Mouse (Mus musculus): ENCODE results near the gene Rnf181. TPM values are rescaled to one million over a fixed set of nuclear protein-coding genes. Genes with fewer than 3 reads are reported as not detected.

Rnf181 gene
- total RNA-seq, 2 experiments from 2014 or later = 176 to 188 TPM

DNA sequence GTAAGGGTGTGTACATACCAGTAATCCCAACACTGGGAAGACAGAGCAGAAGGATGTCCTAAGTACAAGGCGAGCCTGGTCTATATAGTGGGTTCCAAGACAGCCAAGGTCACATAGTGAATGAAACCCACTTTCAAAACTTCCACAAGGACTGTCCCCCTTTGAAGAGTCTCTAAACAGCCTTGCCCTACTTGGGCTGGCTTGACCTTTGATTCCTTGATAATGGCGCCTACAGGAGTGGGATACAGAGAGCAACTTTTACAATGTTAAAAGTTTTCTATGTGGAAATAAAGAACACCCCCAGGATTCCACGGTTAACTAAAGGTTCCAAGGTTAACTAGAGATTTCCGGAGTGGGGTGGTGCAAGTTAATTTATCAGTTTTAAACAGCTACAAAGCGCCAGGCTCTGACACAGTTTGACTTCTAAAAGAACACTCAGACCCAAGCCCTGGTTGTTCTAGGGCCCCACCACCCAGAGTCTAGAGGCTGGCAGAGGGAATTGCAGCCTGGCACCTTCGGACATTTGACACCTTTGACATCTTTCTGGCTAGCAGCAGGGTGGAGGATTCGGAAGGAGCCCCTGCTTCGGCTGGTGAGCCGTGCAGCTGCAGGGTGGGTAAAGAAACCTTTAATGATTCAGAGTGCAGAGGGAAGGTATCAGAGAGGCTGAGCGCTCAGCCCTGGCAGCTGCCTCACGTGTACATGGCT is 6.7 kb downstream of the Rnf181 start:
- peak; percentile 30 for DNase-seq

DNA sequence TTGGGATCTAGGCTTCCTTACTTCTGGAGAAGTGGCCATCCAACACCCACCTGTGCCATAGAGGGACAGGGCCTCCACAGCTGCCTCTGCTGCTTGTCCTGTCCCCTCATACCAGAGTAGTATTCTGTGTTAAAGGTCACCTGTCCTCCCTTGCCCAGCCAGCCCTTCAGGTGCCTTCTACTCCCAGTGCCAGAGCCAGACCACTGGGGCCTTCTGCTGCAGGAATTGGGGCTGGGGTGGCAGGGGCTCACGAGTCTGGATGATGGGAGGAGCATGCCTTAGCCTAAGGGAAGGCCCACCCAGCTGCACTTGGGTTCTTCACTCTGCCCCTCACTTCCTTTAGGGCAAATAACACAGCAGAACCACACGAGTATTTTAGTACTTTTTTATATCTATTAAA is 7.4 kb downstream of the Rnf181 start:
- no peak for DNase-seq

DNA sequence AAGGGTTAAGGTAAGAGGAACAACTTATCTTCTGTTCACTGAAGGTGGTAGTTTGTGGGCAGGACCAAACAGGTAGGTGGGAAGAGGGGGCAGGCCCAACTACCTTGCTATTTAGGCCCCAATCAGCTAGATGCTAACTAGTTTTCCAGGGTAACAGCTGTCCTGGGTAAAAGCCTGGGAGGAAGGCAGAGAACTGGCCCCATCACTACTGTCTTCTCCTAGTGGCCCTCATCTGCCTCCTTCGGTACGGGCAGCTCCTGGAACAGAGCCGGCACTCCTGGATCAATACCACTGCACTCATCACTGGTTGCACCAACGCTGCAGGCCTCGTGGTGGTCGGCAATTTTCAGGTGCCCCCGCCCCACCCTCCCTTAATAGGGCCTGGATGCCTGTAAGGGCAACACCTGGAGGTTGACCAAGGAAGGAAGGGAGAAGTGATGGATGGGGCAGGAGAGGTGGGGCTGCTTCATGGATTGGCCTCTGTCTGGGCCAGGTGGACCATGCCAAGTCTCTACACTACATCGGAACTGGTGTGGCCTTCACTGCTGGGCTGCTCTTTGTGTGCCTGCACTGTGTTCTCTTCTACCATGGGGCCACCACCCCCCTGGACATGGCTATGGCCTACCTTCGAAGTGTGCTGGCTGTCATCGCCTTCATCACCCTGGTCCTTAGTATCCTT is 8.5 kb downstream of the Rnf181 start:
- no peak for DNase-seq

DNA sequence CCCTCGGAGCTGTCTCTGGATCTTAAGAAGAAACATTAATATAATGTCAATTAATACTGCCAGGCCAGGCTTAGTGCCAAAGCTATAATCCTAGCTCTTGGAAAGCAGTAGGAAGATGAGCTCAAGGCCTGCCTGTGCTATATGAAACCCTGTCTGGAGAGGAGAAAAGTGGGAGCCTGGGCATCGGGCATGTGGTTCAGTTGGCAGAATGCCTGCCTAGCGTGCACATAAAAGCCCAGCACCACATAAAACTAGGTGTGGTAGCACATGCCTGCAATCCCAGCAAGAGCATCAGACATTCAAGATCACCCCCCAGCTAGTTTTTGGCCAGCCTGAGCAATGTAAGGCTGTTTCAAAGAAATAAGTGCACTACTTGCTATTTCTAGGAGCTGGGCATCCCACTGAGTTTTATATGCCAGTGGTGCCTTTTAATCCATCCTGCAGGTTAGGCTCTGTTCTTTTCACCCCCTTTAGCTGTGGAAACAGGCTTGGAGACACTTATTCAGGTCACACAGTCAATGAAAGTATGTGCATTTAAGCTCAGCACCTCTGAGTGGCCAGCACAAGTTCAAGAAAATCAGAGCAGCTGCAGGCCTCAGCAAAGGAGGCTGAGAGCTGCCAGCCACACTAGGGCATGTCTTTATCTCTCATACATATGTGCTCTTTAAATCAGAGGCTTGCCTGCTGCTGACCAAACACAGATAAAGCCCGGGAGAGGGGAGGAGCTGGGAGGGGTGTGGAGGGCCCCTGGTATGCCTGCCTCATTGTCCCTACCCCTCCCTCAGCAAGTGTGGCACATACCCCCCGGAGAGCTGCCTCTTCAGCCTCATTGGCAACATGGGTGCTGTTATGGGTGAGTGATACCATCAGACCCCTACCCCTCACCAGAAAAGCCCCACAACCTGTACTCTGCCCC is 9.3 kb downstream of the Rnf181 start:
- DNase-seq = no peak

DNA sequence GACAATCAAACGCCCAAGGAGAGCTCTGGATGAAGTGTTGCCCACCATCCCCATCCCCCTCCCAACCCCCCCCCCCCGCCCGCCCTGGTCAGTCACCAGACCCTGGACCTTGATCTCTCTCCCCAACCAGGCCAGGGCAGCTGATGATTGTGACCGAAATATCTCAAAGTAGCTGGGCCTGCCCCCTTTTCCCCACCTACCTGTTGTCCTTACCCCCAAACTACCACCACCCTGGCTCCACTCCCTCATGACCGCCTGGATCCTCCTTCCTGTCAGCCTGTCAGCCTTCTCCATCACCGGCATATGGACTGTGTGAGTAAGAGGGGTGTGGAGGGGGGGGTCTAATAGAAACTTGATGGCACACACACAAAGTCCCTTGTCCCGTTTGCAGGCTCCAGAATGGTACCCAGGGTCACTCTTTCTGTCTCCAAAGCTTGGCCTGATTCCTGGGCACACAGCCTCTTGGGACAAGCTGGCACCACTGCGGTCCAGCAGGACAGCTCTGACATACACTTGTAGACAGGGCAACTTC is 10.7 kb downstream of the Rnf181 start:
- peak; percentile 71 for DNase-seq

DNA sequence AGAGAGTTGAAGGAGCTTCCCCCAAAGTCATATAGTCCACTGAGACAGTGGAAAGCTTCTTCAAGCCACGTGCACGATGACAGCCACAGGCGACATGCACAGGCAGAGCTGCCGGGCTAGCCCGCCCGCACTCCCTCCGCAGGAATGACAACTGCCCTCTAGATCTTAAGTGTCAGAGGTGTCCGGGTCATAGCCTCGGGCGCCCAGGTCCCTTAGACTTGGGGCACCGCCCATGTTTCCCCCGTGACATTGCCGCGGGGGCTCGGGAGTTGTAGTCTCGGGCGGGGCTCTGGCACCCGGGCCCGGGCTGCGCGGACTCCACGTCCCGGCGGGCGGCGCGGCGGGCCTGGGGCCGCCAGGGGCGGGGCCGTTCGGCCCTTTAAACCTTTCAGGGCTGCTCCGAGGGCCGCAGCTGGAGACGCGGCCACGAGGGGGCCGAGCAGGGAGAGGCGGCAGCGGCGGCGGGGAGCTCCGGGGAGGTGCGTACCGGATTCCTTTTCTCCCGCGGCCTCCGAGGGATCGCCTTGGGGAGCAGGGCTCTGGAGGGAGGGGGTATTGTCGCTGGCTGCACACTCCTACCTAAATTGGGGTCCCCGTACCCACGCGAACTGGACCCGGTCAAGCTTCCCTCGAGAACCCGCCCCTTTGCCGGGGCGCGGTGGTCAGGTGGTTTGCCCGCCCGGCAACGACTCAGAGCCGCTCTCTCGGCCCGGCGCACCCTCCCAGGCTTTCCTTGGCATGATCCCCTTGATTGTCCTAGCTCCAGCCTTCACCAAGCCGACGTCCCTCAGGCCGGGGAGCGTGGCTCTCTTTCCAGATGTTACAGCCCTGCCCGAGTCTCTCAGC is 11.5 kb downstream of the Rnf181 start, which contains the start of gene Tmem150a:
Gene Tmem150a, plus strand, starts transcription at position 382 of the 846 bp plus-strand sequence.
- DNase-seq = peak; percentile 92

DNA sequence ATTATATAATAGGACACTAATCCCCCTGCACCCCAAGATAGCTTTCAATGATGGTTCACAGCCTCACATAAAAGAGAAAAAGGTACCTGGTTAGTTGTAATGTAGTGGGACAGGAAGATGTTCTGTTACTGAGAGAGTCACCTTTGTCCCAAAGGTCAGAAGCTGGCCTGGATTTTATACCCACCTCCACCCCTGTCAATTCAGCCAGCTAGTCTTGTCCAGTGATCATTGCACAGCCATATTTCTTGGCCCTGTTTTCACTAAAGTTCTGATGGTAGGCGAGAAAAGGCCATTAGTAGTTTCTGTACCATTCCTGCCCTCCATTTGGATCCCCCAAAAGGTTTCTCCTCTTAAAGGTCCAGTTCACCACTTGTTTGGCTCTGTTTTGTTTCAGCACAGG is 12.7 kb downstream of the Rnf181 start:
- DNase-seq = no peak

DNA sequence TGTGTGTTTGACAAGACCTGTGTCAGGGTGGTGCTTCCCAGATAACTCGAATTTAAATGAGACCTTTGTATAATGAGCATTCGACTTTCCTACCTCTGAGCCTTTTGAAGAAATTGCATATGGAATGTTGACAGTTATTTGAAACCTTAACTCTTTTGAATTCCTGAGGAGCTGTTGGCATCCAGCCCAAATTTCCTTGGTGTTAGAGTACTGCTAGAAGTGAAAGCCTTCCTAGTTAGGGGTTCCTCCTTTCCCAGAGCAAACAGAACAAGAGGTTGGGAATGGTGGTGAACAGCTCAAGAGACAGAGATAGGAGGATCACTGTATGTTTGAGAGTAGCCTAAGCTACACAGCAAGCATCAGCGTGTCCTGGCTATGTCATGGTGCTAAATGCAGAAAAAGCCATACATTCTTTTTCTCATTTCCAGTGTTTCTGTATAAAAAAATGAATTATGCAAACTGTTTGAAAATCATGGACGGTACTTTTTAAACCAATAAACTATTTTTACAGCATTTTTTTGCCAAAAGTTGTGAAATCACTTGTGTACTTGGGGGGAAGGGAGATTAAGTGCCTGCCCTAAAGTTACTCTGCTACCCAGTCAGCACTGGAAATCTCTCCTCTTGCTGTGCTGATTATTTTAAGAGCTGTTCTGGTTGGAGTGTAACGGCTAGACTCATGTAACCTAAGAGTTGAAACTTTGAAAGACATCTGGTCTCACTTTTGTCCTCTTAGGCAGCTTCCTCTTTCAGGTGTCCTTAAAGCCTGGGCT is 13.9 kb downstream of the Rnf181 start:
- DNase-seq = no peak

DNA sequence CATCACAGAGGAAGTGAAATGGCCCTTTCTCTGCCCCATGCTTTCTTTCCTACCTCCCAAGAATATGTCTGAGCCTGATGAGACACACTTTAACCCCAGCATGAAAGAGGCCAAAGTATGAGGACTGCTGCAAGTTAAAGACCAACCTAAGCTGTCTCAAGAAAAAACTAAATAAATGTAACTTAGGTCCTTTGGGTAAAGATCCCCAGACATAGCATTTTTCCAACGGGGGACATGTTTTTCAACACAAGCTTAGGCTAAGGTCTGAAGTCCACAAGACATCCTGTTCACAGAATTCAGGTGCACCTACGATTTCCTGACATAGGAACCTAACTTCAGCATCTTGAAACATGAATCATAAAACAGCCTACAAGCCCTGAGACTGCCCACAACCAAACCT is 16.5 kb downstream of the Rnf181 start:
- no peak for DNase-seq

DNA sequence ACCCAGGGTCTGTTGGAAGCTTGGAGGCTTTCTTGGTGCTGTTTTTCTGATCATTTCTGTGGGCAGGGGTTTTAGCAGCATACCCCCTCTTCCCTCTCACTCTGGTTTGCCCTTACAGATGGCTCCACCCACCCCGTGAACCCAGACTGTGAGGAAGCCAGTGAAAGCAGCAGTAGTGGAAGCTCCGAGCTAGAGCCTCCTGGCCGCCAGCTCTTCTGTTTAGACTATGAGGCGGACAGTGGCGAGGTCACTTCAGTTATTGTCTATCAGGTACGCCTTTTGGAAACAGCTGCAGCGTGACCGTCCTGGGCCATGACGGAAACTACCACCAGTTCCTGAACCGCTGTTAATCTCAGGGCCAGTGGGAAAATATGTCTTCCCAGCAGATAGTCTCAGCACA is 18.3 kb downstream of the Rnf181 start:
- no peak for DNase-seq

DNA sequence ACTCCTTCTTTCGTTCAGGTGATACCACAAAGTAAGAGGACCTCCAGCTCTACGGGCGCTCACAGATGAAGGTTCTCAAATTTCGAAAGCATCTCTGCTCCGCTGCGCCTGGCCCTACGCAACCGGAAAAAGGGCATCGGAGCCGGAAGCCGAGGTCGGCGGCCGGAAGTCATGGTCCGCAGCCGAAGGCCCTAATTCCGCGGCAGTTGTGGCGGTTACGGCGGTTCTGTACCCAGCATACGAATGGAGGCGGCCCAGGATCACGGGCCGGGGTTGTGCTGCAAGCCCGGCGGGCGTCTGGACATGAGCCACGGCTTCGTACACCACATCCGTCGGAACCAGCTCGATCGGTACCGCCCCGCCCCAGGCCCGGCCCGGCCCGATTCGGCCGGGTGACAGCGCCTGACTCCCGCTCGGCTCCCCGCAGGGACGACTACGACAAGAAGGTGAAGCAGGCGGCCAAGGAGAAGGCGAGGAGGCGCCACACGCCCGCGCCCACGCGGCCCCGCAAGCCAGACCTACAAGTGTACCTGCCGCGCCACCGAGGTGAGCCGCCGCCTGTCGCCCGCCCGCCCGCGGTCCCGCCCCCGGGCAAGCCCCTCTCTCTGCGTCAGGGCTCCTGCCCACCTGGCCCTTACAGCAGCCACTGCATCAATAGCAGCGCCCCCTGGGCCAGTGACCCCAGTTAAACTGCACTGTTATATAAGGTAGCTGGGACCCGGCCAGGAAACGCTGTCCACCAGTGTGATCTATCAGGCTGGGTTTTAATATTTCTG is 19.4 kb downstream of the Rnf181 start, which contains the start of gene 0610030E20Rik:
Gene 0610030E20Rik, plus strand, starts transcription at position 152 of the 776 bp plus-strand sequence.
- DNase-seq = peak; percentile 87

DNA sequence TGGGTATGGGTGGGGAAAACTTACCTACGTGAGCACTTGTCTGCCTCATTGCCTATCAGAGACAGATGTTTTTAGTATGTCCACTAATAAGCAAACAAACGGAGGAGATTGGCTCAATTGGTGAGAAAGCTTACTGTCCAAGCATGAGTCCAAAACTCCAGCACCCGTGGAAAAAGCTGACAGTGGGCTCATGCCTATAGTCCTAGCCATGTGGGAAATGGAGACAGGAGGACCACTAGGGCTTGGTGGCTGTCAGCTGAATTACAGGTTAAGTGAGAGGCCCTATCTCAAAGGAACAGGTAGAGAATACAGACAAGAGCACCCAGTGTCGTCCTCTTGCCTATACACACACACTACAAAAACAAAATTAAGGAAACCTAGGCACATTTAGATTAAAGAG is 20.5 kb downstream of the Rnf181 start:
- DNase-seq = no peak

DNA sequence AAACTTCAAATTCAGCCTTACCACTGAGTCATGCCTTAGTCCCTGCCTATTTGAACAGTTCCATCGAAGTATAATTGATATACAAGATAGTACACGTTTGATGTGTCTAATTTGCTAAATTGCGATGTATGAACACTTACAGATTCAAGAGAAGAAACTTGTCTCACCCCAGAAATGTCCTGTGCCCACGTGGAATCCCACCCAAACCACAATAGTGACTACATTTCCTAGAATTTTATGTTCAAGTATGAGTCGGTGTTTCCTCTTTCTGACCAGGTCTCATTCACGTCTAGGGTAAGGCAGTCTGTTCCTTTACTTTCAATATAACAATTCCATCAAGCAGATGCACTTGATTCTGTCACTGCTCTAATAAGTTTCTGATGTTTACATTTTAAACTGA is 21.1 kb downstream of the Rnf181 start:
- no peak for DNase-seq

DNA sequence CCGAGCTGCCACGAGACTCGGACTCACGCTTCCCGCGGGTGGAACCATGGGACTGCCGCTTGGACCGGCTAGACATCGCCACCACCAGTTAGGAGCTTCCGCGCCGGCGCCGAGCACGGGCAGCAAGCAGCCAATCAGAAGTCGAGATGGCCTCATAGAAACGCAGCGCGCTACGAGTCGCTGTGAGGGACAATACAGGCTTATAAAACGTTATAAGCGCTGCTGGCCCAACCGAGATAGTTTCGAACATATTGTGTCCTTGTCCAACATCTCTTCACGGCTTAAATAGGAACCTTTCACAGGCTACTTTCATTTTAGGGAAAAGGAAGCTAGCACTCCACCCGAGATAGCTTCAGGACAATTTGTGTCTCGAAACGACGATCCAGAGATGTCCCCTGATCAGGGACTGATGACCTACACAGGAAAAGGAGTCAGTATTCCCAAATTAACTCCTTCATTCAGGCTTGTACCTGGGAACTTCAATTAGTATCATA is 21.6 kb downstream of the Rnf181 start, which contains the start of gene Usp39:
Gene Usp39, minus strand, starts transcription at position 111 of the 494 bp plus-strand sequence.
- peak; percentile 95 for DNase-seq

DNA sequence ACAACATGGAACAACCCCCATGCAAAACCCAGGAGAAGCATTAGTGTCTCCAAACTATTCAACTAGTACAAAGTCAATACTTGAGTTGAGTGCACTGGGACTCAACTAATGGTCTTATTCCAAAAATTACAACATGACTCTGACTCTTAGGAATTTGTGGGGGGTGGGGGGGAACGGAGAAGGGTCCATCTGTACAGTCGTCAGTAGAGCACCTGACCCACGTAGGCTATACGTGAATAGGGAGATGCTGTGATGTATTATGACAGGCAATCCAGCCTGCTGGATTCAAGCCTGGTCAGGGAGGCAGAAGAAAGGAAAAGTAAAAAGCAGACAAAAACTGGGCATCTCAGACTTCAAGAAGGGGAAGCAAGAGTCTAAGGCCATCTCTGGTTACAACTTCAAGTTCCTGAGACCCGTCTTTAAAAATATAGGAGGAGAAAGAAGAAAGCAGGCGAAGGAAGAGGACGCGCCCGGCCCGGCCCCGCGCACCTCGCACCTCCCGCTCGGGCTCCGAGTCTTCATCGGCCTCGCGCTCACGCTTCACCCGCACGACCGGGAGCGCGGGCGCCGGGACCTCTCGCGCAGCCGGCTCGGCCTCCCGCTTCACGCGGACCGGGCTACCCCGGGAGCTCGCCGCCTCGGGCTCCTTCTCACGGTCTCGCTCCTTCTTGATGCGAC is 22.2 kb downstream of the Rnf181 start:
- no peak for DNase-seq

DNA sequence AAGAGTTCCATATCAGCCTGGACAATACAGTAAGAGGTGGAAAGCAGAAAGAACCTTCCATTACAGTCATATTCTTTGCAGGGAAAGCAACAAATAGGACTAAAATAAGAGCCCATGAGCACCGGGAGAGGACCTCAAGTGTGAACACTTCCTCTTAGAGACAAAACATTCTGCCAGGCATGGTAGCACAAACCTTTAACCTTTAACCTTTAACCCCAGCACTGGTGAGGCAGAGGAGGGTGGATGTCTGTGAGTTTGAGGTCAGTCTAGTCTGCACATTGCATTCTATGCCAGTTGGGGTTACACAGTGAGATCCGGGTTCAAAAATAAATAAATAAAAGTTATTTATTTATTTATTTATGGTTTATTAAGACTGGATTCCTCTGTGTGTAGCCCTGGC is 26.3 kb downstream of the Rnf181 start:
- DNase-seq = no peak

DNA sequence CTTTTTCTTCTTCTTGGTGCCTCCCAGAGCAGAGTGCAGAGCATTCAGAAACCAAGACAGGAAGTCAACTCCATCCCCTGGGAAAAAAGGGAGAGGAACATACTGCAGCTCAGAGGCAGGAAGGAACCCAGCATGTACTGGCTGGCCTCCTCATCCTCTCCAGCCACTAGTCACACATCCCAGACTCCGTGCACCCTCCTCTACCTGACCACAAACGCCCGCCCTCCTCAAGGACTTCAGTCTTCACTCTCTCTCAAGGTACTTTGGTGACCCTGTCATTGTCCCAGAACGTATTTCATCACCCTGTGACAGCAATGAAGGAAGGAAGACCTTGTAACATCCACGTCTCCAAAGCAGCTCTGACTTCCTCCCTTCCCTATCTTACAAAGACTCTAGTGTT is 33.6 kb downstream of the Rnf181 start:
- no peak for DNase-seq

DNA sequence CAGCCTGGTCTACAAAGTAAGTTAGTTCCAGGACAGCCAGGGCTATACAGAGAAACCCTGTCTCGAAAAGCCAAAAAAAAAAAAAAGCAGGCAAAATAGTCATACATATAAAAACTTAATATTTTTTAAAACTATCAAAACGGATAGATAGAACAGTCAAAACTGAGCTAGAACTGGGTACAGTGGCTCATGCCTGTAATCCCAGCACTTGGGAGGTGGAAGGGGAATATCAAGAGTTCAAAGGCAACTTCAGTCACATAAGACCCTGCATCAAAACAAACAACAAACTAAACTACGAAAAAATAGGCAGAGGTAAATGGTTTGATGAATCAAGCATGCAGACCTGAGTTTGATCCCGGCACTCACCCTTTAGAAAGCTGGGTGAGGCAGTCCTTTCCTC is 36.6 kb downstream of the Rnf181 start:
- no peak for DNase-seq

DNA sequence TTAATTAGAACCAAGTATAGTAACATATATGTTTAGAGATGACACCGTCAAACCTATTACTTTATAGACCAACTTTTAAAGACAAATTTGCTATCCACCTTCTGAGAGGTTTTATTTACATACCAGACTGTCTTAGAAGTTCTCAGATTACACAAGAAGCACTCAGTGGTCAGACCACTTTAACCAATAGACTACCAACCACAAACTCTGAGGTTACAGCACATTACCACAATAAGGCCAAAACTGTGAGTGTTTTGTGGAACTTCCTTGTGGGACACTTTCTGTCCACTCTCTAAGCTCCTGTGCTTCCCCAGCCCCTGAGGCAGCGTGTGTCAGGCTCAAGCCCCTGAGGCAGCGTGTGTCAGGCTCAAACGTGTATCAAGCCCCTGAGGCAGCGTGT is 37.7 kb downstream of the Rnf181 start:
- DNase-seq = no peak

Measured in adrenal gland, postnatal 10 days (tissue).